Mouse (Mus musculus) embryonic facial prominence, embryonic 13.5 days (tissue): ENCODE data around the gene Dock8. TPM values are rescaled to one million over a fixed set of nuclear protein-coding genes. Genes with fewer than 3 reads are reported as not detected.

Experiments
- ATAC-seq: fragments of 200-750 bp; cut with Nextera tagmentation; 2 replicates; pipeline ENCODE4 v1.8.0; 2017; ENCODE audit warnings: low read depth; ENCODE audit not compliant: insufficient number of reproducible peaks, insufficient read depth, low FRiP score, low TSS enrichment
- H3K27ac ChIP-seq: fragments of 300-500 bp; sonication (generic); 2 replicates; pipeline ENCODE4 v1.5.1; 2015; ENCODE audit warnings: moderate library complexity, mild to moderate bottlenecking, inconsistent platforms
- H3K27me3 ChIP-seq: fragments of 300-500 bp; sonication (generic); 2 replicates; pipeline ENCODE4 v1.6.1; 2015; ENCODE audit warnings: mild to moderate bottlenecking, inconsistent platforms
- H3K36me3 ChIP-seq: fragments of 300-500 bp; sonication (generic); 2 replicates; pipeline ENCODE4 v1.6.1; 2015; ENCODE audit warnings: mild to moderate bottlenecking, inconsistent platforms
- H3K4me1 ChIP-seq: fragments of 300-500 bp; sonication (generic); 2 replicates; pipeline ENCODE4 v1.6.1; 2015; ENCODE audit warnings: inconsistent platforms
- H3K4me2 ChIP-seq: fragments of 300-500 bp; sonication (generic); 2 replicates; pipeline ENCODE4 v1.6.1; 2015; ENCODE audit warnings: moderate library complexity, mild to moderate bottlenecking, inconsistent platforms
- H3K4me3 ChIP-seq: fragments of 300-500 bp; sonication (generic); 2 replicates; pipeline ENCODE4 v1.5.1; 2015; ENCODE audit warnings: mild to moderate bottlenecking, inconsistent platforms
- H3K9ac ChIP-seq: fragments of 300-500 bp; sonication (generic); 2 replicates; pipeline ENCODE4 v1.6.1; 2015; ENCODE audit warnings: mild to moderate bottlenecking, inconsistent platforms
- H3K9me3 ChIP-seq: fragments of 300-500 bp; sonication (generic); 2 replicates; pipeline ENCODE4 v1.6.1; 2016; ENCODE audit warnings: inconsistent platforms
- WGBS: fragments of 180-500 bp; shearing (Covaris S2); methylation state at CpG from one replicate; pipeline ENCODE4 v1.1.7; 2015; ENCODE audit warnings: mixed read lengths; 5-methylcytosine and 5-hydroxymethylcytosine counted together
- polyA plus RNA-seq: library from polyadenylated mRNA; unstranded; fragments of >200 nt; fragmentation: Nextera tagmentation; extraction: Ambion mirVana; gene quantifications from 2 replicates; pipeline ENCODE4 v1.2.1, GENCODE M21; 2015

Dock8 gene
- polyA plus RNA-seq, 1 experiment from 2014 or later: 5.7 TPM

- H3K9me3 ChIP-seq: no peaks in the 10 kb centered on the region
- no peak for ATAC-seq
Observed at GRCm38 (mm10) chr19:25066229-25066628, 66.9 kb downstream of the Dock8 start.

GRCm38 (mm10) chr19:25068518-25068917, 69.2 kb downstream of the Dock8 start:
- no peak for ATAC-seq
- WGBS: 66% methylated on average over 8 of the region's 8 CpGs

More at GRCm38 (mm10) chr19:25066229-25066628, 66.9 kb downstream of the Dock8 start:
- Histone ChIP-seq H3K27me3 (no peaks in the 10 kb centered on the region), H3K4me2 (no peak overlapping the region), H3K4me3 (no peak overlapping the region), H3K36me3 (no peaks in the 10 kb centered on the region), H3K4me1 (0 out of 2 replicates have a peak, but pooled peaks cover 4% of the 10 kb centered on the region), H3K9ac (no peak overlapping the region), H3K27ac (no peak overlapping the region)
- 77% methylated on average over 9 of the region's 9 CpGs for WGBS

GRCm38 (mm10) chr19:25072521-25072920, 73.2 kb downstream of the Dock8 start:
- 81% methylated on average over 9 of the region's 9 CpGs for WGBS
- H3K9ac ChIP-seq: no peak overlapping the region
- H3K9me3 ChIP-seq: no peaks in the 10 kb centered on the region
- no peak overlapping the region for H3K4me2 ChIP-seq
- no peaks in the 10 kb centered on the region for H3K4me1 ChIP-seq
- ATAC-seq: no peak
- no peak overlapping the region for H3K27ac ChIP-seq
- H3K4me3 ChIP-seq: no peak overlapping the region
- H3K27me3 ChIP-seq: no peaks in the 10 kb centered on the region
- no peaks in the 10 kb centered on the region for H3K36me3 ChIP-seq

More at GRCm38 (mm10) chr19:25068518-25068917, 69.2 kb downstream of the Dock8 start:
- Histone ChIP-seq H3K36me3 (no peaks in the 10 kb centered on the region), H3K9ac (no peak overlapping the region), H3K4me2 (no peak overlapping the region), H3K27me3 (no peaks in the 10 kb centered on the region), H3K27ac (no peak overlapping the region), H3K4me3 (no peak overlapping the region), H3K4me1 (no peaks in the 10 kb centered on the region), H3K9me3 (no peaks in the 10 kb centered on the region)

DNA sequence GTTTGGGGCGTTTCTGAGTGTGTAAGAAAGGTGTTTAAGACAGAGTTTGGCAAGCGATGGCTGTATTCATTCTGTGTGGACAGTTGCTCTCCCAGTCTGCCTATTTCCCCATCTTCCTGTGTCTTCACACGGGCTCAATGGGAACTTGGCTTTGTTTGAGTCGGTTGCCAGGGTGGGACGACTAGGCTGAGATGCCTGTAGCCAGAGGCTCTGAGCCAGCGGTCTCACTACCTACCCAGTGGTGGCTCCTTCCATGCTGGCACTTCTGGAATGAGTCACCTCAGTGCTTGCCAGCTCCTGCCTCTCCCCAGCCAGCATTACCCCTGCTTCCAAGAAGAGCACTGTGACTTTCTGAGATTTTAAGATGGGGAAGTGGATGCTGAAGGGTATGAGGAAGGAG, 75.4 kb downstream of the Dock8 start:
- H3K4me2 ChIP-seq: no peak overlapping the region
- no peak overlapping the region for H3K27ac ChIP-seq
- no peaks in the 10 kb centered on the region for H3K36me3 ChIP-seq
- H3K9ac ChIP-seq: no peak overlapping the region
- H3K9me3 ChIP-seq: no peaks in the 10 kb centered on the region
- no peak for ATAC-seq
- WGBS: 73% methylated on average over 6 of the region's 6 CpGs
- no peak overlapping the region for H3K4me3 ChIP-seq
- no peaks in the 10 kb centered on the region for H3K27me3 ChIP-seq
- no peaks in the 10 kb centered on the region for H3K4me1 ChIP-seq

DNA sequence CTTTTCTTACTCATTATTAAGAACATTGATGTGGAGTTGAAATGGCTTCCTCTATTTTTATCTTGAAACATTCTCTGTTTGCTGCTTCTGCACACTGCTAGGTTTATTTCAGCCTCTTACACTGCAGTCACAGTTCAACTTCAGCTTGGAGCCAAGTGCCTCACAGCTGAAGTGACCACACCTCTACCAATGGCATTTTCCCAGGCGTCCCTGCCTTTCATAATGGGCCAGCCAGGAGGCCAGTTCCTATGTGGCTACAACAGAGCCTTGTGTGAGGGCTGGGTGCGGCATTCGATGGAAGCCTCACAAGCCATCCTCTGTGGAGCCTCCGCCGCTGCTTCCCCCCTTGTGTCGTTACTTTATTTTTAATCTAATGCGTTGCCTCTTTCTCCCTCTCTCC, 78.3 kb downstream of the Dock8 start:
- H3K4me2 ChIP-seq: no peak overlapping the region
- H3K9ac ChIP-seq: no peak overlapping the region
- whole genome bisulfite sequencing: 65% methylated on average over 7 of the region's 7 CpGs
- ATAC-seq: no peak
- H3K9me3 ChIP-seq: no peaks in the 10 kb centered on the region
- H3K27ac ChIP-seq: no peak overlapping the region
- no peaks in the 10 kb centered on the region for H3K4me1 ChIP-seq
- H3K4me3 ChIP-seq: no peak overlapping the region
- no peaks in the 10 kb centered on the region for H3K36me3 ChIP-seq
- H3K27me3 ChIP-seq: no peaks in the 10 kb centered on the region

- Histone ChIP-seq H3K4me3 (no peak overlapping the region), H3K27me3 (no peaks in the 10 kb centered on the region), H3K27ac (no peak overlapping the region), H3K4me1 (no peaks in the 10 kb centered on the region), H3K4me2 (no peak overlapping the region), H3K9me3 (no peaks in the 10 kb centered on the region), H3K36me3 (no peaks in the 10 kb centered on the region), H3K9ac (no peak overlapping the region)
- no peak for ATAC-seq
- WGBS: 71% methylated on average over 8 of the region's 8 CpGs
Observed at GRCm38 (mm10) chr19:25078130-25078529, 78.8 kb downstream of the Dock8 start.

DNA sequence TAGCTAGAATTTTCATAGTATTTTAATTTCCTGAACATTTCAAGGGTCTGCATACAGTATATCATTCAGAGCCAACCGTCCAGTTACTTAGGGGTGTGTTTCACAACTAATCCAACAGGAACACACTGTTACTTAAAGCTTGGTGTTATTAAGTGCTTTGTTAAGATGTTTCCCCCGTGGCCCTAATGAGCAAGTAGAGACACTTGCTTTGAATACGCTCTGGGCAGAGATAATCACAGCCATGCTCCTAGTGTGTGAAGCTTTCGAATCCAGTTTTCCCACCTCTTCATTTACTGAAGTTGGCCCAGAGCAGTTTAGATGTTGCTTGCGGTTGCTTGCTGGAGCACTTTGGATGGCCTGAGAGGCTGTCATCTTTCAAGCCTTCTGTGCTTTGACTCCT, 80.8 kb downstream of the Dock8 start:
- Histone ChIP-seq H3K4me3 (no peak overlapping the region), H3K4me2 (no peak overlapping the region), H3K9ac (no peak overlapping the region), H3K27me3 (no peaks in the 10 kb centered on the region), H3K4me1 (no peaks in the 10 kb centered on the region), H3K36me3 (no peaks in the 10 kb centered on the region), H3K9me3 (no peaks in the 10 kb centered on the region), H3K27ac (no peak overlapping the region)
- WGBS: 73% methylated on average over 5 of the region's 5 CpGs
- ATAC-seq: no peak

GRCm38 (mm10) chr19:25082839-25083238, 83.5 kb downstream of the Dock8 start:
- no peaks in the 10 kb centered on the region for H3K4me1 ChIP-seq
- no peak overlapping the region for H3K4me2 ChIP-seq
- no peaks in the 10 kb centered on the region for H3K9me3 ChIP-seq
- ATAC-seq: no peak
- no peaks in the 10 kb centered on the region for H3K36me3 ChIP-seq
- WGBS: 83% methylated on average over 2 of the region's 2 CpGs
- no peak overlapping the region for H3K9ac ChIP-seq
- no peaks in the 10 kb centered on the region for H3K27me3 ChIP-seq
- no peak overlapping the region for H3K27ac ChIP-seq
- H3K4me3 ChIP-seq: no peak overlapping the region

DNA sequence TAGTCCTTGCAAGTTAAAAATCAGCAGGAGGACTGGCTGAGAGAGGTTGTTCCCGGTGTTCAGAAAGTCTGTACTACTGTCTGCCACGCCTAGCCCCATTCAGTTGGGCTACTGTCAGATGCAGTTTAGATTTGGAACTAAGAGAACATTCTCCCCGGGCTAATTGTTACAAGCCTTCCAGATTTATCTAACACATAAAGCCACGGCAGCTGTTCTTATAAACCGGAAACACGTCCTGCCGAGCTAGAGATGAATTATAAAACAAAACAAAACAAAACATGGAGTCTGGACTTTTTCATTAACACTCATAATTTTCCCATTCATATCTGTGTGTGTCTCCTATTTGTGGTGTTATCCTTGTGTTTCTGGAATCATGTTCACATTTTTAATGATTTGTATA, 87.8 kb downstream of the Dock8 start:
- no peak for ATAC-seq
- Histone ChIP-seq H3K27ac (no peak overlapping the region), H3K27me3 (no peaks in the 10 kb centered on the region), H3K9me3 (no peaks in the 10 kb centered on the region), H3K4me2 (no peak overlapping the region), H3K36me3 (no peaks in the 10 kb centered on the region), H3K9ac (no peak overlapping the region), H3K4me3 (no peak overlapping the region), H3K4me1 (no peaks in the 10 kb centered on the region)
- WGBS: 61% methylated on average over 7 of the region's 7 CpGs

- ATAC-seq: no peak
- Histone ChIP-seq H3K27ac (no peak overlapping the region), H3K27me3 (no peaks in the 10 kb centered on the region), H3K36me3 (no peaks in the 10 kb centered on the region), H3K9me3 (no peaks in the 10 kb centered on the region), H3K9ac (no peak overlapping the region), H3K4me1 (peaks cover 5% of the 10 kb centered on the region; the same call in 1 of the 2 replicates), H3K4me2 (no peak overlapping the region), H3K4me3 (no peak overlapping the region)
- 85% methylated on average over 7 of the region's 7 CpGs for WGBS
Observed at GRCm38 (mm10) chr19:25089746-25090145, 90.4 kb downstream of the Dock8 start.

DNA sequence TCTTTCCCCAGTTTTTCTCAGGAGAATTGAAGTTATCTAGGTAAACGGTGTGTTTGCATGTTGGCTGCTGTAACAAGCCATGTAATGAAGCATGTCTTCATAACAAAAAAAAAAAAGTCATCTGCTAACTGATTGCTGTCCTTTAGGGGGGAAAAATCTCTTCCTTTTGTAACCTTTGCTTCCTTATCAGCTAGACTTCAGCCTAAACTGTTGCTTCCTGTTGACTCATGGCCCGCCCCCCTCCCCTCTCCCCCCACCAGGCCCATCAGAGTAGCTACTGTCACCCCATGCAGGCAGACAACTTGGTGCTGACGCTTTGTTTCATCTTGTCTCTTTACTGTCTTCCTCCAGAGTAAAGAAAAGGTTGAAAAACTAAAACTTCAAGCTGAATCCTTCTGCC, 95.8 kb downstream of the Dock8 start:
- no peaks in the 10 kb centered on the region for H3K27me3 ChIP-seq
- no peaks in the 10 kb centered on the region for H3K9me3 ChIP-seq
- no peak overlapping the region for H3K27ac ChIP-seq
- no peaks in the 10 kb centered on the region for H3K36me3 ChIP-seq
- H3K9ac ChIP-seq: no peak overlapping the region
- ATAC-seq: no peak
- H3K4me2 ChIP-seq: no peak overlapping the region
- WGBS: 56% methylated on average over 3 of the region's 3 CpGs
- H3K4me1 ChIP-seq: peaks cover 24% of the 10 kb centered on the region
- no peak overlapping the region for H3K4me3 ChIP-seq

DNA sequence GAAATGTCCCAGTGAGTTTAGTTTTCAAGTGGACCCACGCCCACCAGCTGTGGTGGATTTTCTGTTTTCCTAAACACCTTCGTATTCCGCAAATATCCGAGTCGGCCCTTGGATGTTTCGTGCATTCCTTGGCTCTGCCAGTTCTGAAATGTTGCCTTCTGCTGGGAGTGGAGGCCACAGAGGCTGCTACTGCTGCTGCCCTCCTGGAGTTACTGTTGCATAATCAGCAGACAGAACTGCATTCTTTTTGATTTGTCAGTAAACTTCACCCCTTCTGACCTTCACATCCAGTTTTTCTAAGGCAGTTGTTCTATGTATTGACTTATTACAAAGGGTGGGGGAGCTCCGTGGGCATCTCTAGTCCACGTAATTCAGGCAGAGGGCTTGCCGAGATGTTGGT, 97.0 kb downstream of the Dock8 start:
- Histone ChIP-seq H3K4me2 (no peak overlapping the region), H3K4me1 (peaks cover 24% of the 10 kb centered on the region), H3K27me3 (no peaks in the 10 kb centered on the region), H3K27ac (no peak overlapping the region), H3K36me3 (no peaks in the 10 kb centered on the region), H3K9me3 (no peaks in the 10 kb centered on the region), H3K9ac (no peak overlapping the region), H3K4me3 (no peak overlapping the region)
- ATAC-seq: no peak
- 68% methylated on average over 9 of the region's 9 CpGs for WGBS

- no peak overlapping the region for H3K4me2 ChIP-seq
- H3K27me3 ChIP-seq: no peaks in the 10 kb centered on the region
- H3K27ac ChIP-seq: no peak overlapping the region
- H3K36me3 ChIP-seq: no peaks in the 10 kb centered on the region
- H3K4me3 ChIP-seq: no peak overlapping the region
- 32% methylated on average over 4 of the region's 4 CpGs for WGBS
- no peak for ATAC-seq
- H3K9me3 ChIP-seq: no peaks in the 10 kb centered on the region
- H3K4me1 ChIP-seq: peaks cover 28% of the 10 kb centered on the region
- H3K9ac ChIP-seq: no peak overlapping the region
Observed at GRCm38 (mm10) chr19:25096986-25097385, 97.7 kb downstream of the Dock8 start.
